ENCODE assay signal across 8 mouse cellular contexts in genomic region chr13:48731046-48731996, GRCm38 (mm10).
A peak's percentile ranks its signal among the peaks of the same experiment; 100 is the strongest.
DNase-seq lines count a peak whose midpoint lies in the region; ATAC-seq lines count a peak whose summit lies in the region.

No protein-coding gene starts in this region.

- H3K9me3 ChIP-seq in heart, embryonic 14.5 days (ENCODE audit: control insufficient read depth, low read length) = no peaks in the 10 kb centered on the region
- H3K9me3 ChIP-seq in neural tube, embryonic 12.5 days = no peaks in the 10 kb centered on the region

- peak overlapping the region; percentile 69 for H3K4me2 ChIP-seq in heart, embryonic 14.5 days (ENCODE audit: low read length)
- peak overlapping the region; percentile 61 for H3K4me2 ChIP-seq in neural tube, embryonic 12.5 days (replicated peaks)

- H3K36me3 ChIP-seq in heart, embryonic 14.5 days (ENCODE audit: control insufficient read depth, insufficient read depth, low read length) = no peaks in the 10 kb centered on the region
- no peaks in the 10 kb centered on the region for H3K36me3 ChIP-seq in neural tube, embryonic 12.5 days

- H3K4me3 ChIP-seq in heart, embryonic 14.5 days (ENCODE audit: control insufficient read depth in 1 of 2, insufficient read depth in 1 of 2, low read depth in 1 of 2, low read length in 2 of 2) = peak overlapping the region; percentile 23 to 38
- H3K4me3 ChIP-seq in neural tube, embryonic 12.5 days = peak overlapping the region; percentile 26

- peak; percentile 20 for DNase-seq in gastrocnemius, postnatal 14 days
- DNase-seq in gastrocnemius, postnatal 36 days = no peak
- DNase-seq in c-Kit-positive CD71-negative TER-119-negative erythroid progenitor cells, embryonic 14.5 days (ENCODE audit: low read depth) = peak; percentile 13
- peak; percentile 44 for DNase-seq in liver
- no peak for DNase-seq in right cerebral cortex, postnatal 10 days (ENCODE audit: low spot score in 2 of 2)
- no peak for DNase-seq in natural killer cell, adult 2 months (ENCODE audit: low spot score in 2 of 2)

- H3K27me3 ChIP-seq in heart, embryonic 14.5 days (ENCODE audit: control insufficient read depth, insufficient read depth, low read length) = peaks cover 73% of the 10 kb centered on the region
- H3K27me3 ChIP-seq in neural tube, embryonic 12.5 days (replicated peaks) = peaks cover 68% of the 10 kb centered on the region

- peak overlapping the region; percentile 48; the same call in 1 of the 2 replicates for H3K9ac ChIP-seq in heart, embryonic 14.5 days (ENCODE audit: low read length)
- no peak overlapping the region for H3K9ac ChIP-seq in neural tube, embryonic 12.5 days

- no peak overlapping the region for H3K27ac ChIP-seq in heart, embryonic 14.5 days (replicated peaks in 1 of 2; ENCODE audit: control insufficient read depth in 1 of 2, insufficient read depth in 1 of 2, low read depth in 2 of 2, low read length in 2 of 2)
- no peak overlapping the region for H3K27ac ChIP-seq in neural tube, embryonic 12.5 days

- intact Hi-C loops in gastrocnemius, postnatal 14 days (cut with DNase I; ENCODE audit: low total_unique reads) = loop anchor here (5.0 kb wide), 1 partner anchor 79 kb away; no protein-coding TSS in a partner anchor
- intact Hi-C loops in gastrocnemius, postnatal 36 days (cut with DNase I) = loop anchor here (5.0 kb wide), 1 partner anchor 71 kb away; no protein-coding TSS in a partner anchor

- ATAC-seq in heart, embryonic 14.5 days (ENCODE audit: insufficient number of reproducible peaks, insufficient read depth, low FRiP score, low read depth) = no peak; the same call in 1 of the 2 replicates
- ATAC-seq in neural tube, embryonic 12.5 days (ENCODE audit: low FRiP score, low read depth) = no peak

- 2% methylated on average over 46 of the region's 51 CpGs for WGBS in heart, embryonic 14.5 days
- 2% methylated on average over 50 of the region's 51 CpGs for WGBS in neural tube, embryonic 12.5 days

- H3K4me1 ChIP-seq in heart, embryonic 14.5 days (ENCODE audit: control insufficient read depth in 2 of 2, insufficient read depth in 2 of 2, low read length in 2 of 2) = peaks cover 8 to 17% of the 10 kb centered on the region in 2 experiments; a peak in 3 of 4 replicates
- H3K4me1 ChIP-seq in neural tube, embryonic 12.5 days = peaks cover 21% of the 10 kb centered on the region

Comparison
In these comparisons a context has a peak if more than half of its experiments do, and no peak if none do; other contexts are left out.
1. DNase-seq: peak in gastrocnemius, postnatal 14 days (single experiment), c-Kit-positive CD71-negative TER-119-negative erythroid progenitor cells, embryonic 14.5 days (single experiment) and liver (single experiment); none in gastrocnemius, postnatal 36 days (0 of 2), right cerebral cortex, postnatal 10 days (0 of 2) and natural killer cell, adult 2 months (0 of 2).